Mouse (Mus musculus) cerebellum, adult 9-10 months (tissue): Measurements from ENCODE around the gene Mrpl3.
"Not testable (repeated sequence)": the region's sequence is repeated elsewhere in the genome, so short reads cannot be mapped to it uniquely, and the experiment has no call there.

Experiments used
- DNase-seq: peaks from one replicate; pipeline ENCODE4 v3.0.0; 2022

The Mrpl3 gene

GRCm38 (mm10) chr9:105053147-105053557, at the start of gene Mrpl3:
TSS of gene Mrpl3 (plus strand) at chr9:105053239.
- peak; percentile 87 for DNase-seq

- no peak for DNase-seq
Observed at GRCm38 (mm10) chr9:105010721-105011120, 42.3 kb upstream of the Mrpl3 start.

- no peak for DNase-seq
Observed at GRCm38 (mm10) chr9:105018186-105018585, 34.9 kb upstream of the Mrpl3 start.

DNA sequence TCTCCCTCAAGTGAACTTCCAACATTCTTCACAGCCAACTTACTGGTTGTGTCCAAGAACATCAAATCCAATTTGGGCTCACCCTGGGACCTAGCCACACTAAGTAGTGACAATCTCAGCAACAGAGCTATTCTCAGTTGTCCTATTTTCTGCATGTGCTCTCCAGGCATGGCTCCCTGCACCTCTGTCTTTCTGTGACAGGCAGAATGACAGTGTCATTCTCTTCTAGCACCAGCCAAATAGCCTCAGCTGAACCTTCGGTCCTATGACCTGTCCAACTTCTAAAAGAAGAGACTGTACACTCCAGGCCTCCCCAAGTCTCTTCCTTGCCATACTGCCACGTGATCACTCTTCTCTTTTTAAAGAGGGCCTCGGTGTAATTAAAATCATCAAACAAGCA, 24.7 kb upstream of the Mrpl3 start:
- no peak for DNase-seq

DNA sequence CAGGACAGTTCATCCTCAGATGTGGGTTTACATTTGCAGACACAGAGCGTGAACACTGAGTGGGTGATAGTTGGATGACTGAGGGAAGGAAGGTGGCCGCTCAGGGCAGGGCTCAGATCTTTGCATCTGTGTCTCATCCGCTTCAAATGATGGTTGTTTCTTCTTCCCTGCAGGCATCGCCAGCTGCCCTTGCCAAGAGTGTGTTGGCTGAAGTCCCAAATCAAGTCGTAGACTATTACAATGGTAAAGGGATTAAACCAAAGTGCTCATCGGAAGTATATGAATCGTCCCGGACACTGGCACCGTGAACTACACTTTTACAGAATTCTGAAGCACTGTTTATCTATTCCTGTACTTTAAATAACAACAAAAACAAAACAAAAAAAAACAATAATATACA, 20.5 kb upstream of the Mrpl3 start:
- DNase-seq, result no peak

- DNase-seq, result no peak
Observed at GRCm38 (mm10) chr9:105033641-105034040, 19.4 kb upstream of the Mrpl3 start.

GRCm38 (mm10) chr9:105037847-105038246, 15.2 kb upstream of the Mrpl3 start:
- no peak for DNase-seq

GRCm38 (mm10) chr9:105046014-105046413, 7.0 kb upstream of the Mrpl3 start:
- DNase-seq, result no peak

GRCm38 (mm10) chr9:105048351-105048750, 4.7 kb upstream of the Mrpl3 start:
- DNase-seq, result no peak

GRCm38 (mm10) chr9:105049636-105050035, 3.4 kb upstream of the Mrpl3 start:
- DNase-seq, result no peak

- no peak for DNase-seq
Observed at GRCm38 (mm10) chr9:105050257-105050656, 2.8 kb upstream of the Mrpl3 start.

DNA sequence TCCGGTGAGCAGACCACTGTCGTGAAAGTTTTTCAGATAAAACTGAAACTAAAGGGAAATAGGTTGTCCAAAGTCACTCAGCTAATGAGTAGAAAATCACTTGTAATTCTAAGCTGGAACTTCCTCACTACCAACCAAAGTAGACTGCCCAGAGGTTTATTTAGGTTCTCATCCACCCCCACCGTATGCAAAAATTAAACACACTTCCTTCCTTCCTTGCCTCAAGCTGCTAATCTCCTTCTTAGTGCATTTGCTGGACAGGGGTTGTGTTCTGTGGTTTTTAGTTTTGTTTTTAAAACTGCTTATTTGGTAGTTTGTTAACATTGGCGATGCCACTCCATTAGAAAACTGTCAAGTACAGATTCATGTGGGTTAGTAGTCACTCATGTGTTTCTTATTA, 773 bp downstream of the Mrpl3 start:
- DNase-seq, result no peak

GRCm38 (mm10) chr9:105069106-105069505, 16.1 kb downstream of the Mrpl3 start:
- DNase-seq, result no peak

DNA sequence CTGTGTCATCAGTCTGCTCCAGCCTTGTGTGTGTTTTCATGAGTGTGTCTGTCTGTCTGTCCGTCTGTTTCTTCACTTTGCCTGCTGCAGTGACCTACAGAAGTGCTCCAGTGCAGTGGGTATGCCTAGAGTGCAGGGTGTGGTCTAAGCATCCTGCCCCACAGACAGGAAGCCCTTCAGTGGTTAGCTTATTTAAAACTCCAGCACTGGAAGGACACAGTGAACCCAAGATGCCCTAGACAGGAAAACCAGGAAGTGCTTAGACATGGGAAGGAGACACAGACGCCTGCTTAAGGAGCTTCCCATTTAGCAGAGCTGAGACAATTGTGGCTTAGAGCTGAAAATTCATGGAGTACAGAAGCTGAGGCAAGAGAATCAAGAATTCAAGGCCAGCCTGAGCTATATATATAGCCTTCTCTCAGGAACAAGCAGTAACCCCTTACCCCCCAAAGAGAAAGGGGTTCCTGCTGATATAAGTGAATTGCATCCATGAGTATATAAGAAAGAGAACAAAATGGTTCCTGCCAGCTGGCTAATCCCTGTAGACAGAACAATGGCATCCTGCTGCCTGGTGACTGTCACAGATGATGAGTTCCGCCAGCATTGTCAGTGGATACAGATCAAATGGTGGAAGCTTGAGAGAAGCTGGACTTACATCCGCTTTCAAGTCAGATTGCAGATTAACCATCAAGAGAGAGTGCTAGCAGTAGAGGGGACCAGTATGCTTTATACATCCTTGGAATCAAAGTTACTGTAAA, 20.1 kb downstream of the Mrpl3 start:
- DNase-seq, result no peak

DNA sequence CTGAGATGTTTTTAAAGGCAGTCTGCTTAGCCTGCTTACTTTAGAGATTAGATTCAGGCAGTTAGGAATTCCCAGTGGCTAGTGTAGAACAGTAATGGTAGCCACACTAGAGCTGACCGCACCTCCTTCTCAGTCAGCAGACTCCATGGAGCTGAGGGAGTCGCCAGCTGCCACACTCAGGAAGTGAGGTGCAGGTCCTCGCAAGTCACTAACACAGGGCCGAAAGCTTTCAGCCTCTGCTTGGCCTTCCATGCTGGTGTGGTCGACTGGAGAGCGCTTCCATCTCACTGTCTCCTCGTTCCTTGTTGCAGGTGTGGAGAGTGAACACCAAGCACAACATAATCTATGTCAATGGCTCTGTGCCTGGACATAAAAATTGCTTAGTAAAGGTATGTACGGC, 21.8 kb downstream of the Mrpl3 start:
- DNase-seq, result no peak

GRCm38 (mm10) chr9:105076756-105077424, 23.9 kb downstream of the Mrpl3 start:
- DNase-seq, result no peak

DNA sequence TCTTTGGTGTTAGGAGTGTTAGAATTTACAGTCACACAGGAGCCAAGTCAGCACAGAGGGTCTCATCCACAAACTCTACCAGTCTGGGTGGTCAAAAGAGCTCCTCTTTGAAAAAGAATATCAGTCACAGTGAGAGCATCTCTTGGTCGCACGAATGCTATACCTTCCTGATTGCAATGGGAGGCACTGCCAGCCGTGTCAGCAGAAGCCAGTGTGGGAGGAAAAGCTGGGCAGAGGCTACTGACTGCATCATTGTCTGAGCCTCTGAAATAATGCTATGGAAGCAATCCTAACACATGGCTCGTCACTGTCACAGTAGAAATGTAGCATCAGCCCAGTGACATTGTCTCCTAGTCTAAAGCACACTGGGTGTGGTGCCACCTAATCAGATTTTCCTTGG, 25.4 kb downstream of the Mrpl3 start:
- DNase-seq, result no peak

GRCm38 (mm10) chr9:105080246-105080645, 27.2 kb downstream of the Mrpl3 start:
- no peak for DNase-seq

GRCm38 (mm10) chr9:105100807-105101570, 48.0 kb downstream of the Mrpl3 start:
- DNase-seq, result no peak

- no peak for DNase-seq
Observed at GRCm38 (mm10) chr9:105101911-105102310, 48.9 kb downstream of the Mrpl3 start.

DNA sequence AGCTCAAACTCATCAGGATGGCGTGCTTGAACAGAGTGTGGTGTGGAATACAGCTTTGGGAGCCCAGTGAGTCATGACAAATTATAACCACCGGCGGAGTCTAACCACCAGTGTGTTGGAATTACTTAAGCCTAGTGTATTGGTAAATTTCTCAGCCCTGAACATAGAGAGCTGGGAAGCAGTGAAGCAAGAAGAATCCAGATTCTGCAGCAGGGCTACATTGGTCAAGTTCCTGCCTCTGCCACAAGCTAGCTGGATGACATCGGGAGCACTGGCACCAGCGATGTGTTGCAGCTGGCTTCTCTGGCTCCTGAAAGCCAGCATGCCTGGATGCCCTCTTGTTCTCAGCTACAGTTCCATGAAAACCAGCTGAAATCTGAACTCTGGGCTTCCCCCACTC, 50.9 kb downstream of the Mrpl3 start:
- DNase-seq, result no peak

GRCm38 (mm10) chr9:105125206-105125605, 72.2 kb downstream of the Mrpl3 start:
- not testable (repeated sequence) for DNase-seq
